Mouse (Mus musculus) c-Kit-positive CD71-positive TER-119-positive erythroid progenitor cells, embryonic 14.5 days (primary cell): ENCODE measurements around the gene Ciapin1.

Source experiments
- DNase-seq: peaks from one replicate; pipeline ENCODE4 v3.0.0-alpha.2; 2013; ENCODE audit warnings: low spot score

The Ciapin1 gene

DNA sequence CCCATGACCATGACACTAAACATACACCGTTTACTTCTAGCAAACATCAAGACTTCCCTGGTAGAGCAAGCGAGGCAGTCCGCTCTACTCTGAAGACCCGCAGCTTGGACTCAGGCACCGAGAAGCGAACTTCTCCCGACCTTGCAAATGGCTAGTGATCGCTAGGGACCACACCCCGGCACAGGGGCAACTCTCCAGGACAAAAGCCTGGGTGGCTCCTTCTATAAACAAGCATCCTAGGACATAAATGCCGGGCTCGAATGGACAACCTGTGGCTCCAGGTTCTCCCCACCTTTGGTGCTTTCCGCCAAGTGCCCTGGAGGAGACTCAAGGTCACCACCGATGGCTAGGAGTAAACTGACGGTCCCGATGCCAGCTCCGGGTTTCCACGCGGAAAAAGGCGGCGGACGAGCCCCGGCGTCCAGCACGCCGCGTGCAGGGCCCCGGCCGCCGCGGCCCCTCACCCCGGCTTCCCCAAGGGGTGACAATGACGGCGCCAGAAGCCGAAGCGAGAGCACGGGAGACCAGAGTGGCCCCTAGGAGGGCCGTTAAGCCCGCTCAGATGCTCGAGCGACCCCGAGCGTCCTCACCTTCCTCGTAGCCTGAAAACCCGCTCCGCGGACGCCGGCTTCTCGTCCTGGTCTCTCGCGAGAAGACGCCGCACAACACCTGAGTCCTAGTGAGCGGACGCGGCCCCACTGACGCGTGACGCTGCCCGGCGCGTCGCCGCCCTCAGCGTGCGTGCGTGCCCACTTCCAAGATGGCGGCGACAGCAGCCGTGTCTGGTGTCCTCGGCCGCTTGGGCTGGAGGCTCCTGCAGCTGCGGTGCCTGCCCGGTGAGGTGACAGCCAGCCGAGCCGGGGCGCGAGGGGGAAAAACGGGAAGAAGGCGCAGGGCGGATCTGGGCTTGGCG is at the start of gene Ciapin1, which contains the start of gene Coq9:
Gene Ciapin1 (minus strand): TSS at position 697 of the 913 bp plus-strand sequence.
Gene Coq9 (plus strand): TSS at position 660 of the 913 bp plus-strand sequence.
- peak; percentile 95 for DNase-seq

DNA sequence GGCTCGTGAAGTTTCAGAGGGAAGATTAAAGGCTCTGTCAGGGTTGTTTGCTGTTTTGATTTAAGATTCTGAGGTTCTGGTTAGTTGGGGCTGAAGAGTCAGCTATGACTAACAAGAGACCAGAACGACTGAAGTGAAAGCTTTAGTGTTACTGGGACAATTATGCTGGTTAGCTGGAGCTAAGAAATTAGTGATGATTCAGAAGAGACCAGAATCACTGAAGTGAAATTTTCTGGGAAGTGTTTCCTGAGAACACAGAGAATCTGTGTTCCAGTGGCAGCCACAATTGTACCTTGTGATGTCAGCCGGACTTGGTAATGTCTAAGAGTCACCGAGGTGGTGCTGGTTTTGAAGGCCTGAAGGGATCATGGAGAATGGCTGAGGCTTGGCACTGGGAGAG is 42.6 kb upstream of the Ciapin1 start:
- DNase-seq: no peak

DNA sequence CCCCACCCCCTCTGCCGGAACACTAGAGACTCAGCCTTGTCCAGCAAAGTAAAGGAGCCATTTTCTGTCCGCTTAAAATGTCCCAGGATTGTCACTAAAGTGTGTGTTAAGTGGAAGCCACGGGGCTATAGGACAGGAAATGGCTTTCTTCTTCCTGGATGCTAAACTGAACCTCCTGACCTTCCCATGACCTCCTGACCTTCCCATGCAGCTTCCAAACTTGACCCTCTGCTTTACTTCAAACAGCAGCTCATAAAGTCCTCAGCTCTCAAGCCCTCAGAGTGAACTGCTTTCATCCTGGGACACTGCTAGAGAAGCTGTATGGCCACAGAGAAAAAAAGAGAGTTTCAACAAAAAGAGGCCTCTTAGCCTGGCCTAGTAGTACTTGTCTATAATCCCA is 38.7 kb upstream of the Ciapin1 start:
- no peak for DNase-seq

- DNase-seq: peak; percentile 83
Observed at GRCm38 (mm10) chr8:94876197-94876730, 38.1 kb upstream of the Ciapin1 start, which contains the start of gene Dok4. Gene Dok4, minus strand, starts transcription at chr8:94876330.

GRCm38 (mm10) chr8:94875871-94876150 is 37.7 kb upstream of the Ciapin1 start:
- no peak for DNase-seq

- no peak for DNase-seq
Observed at GRCm38 (mm10) chr8:94875096-94875870, 37.1 kb upstream of the Ciapin1 start.

- peak; percentile 81 for DNase-seq
Observed at GRCm38 (mm10) chr8:94874358-94874757, 36.2 kb upstream of the Ciapin1 start.

- DNase-seq: no peak
Observed at GRCm38 (mm10) chr8:94872576-94872975, 34.4 kb upstream of the Ciapin1 start.

GRCm38 (mm10) chr8:94872156-94872555 is 34.0 kb upstream of the Ciapin1 start:
- DNase-seq: no peak

DNA sequence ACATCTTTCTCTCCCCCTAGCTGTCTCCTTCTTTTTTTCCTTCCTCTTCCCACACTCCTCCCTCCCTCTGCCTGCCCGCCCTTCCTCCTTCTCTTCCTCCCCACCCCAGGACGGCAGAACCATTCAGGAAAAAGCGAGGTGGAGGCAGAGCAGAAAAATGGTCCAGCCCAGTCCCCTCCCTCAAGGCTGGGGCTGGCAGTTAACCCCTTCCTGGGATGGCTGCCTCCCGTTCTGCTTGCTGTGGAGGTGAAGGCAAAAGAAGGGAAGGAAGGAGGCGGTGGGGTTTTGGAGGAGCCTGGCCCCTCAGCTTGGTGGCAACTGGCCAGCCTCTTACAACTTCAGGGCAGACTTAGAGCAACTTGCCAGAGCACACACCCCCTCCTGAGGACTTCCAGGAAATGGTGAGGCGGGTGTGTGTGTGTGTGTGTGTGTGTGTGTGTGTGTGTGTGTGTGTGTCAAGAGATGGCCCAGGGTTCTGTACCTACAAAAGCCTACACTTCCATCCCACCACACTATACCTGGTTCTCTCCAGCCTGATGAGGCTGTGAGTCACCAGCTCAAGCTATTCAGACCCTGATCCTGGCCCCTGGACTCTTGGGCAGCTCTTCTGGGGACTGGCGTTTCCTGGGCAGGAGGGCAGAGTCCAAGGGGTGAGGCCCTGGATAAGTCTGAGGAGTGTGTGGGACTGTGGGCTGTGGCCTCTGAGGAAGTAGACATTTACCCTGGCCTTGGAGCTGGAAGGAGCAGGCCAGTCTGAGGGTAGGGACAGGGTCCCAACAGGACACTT is 33.1 kb upstream of the Ciapin1 start:
- DNase-seq: no peak

DNA sequence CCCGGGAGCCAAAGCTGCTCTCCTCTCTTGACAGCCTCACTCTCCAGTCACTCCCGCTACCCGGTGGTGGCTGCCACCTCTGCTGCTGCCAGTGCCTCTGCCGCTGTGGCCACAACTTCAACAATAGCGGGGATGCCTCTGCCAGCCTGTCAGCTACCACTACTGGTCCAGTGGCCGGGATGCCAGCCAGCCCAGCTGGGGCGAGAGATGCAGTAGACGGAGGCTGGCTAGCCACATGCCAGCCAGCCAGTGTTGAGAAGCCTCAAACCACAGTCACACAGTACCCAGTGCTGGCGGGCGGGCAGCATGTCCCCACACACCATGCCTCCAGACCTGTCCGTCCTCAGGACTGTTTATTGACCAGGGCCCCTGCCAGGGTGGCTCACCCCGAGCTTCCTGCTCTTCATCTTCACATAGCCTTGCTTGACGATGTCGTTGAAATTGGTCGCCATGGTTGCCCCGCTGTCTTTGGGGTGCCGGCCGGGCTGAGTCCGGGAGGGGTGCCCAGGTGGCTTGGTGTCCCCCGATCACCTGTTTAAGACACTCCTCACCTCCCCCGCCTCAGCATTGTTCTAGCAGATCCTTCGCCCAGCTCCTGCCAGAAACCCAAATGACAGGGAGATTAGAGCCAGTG is 32.4 kb upstream of the Ciapin1 start:
- no peak for DNase-seq

GRCm38 (mm10) chr8:94870003-94870402 is 31.8 kb upstream of the Ciapin1 start:
- DNase-seq: no peak

DNA sequence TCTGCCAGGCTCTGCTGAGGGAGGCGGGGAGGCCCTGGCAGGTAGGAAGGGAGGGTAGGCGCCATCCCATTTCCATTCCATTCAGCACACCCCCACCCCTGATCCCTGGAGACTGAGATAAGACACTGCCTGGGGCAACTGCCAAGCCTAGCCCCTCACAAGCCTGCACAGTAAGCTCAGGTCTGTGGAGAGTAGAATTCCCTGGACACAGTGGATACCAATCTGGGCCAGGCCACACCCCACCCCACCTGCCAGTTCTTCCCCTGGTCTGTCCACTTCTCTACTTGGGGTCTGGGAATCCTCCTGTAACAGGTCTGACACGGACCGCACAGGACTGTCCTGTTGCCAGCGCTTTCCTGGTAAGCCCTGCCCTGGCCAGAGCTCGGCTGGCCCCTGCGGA is 31.0 kb upstream of the Ciapin1 start:
- DNase-seq: no peak

DNA sequence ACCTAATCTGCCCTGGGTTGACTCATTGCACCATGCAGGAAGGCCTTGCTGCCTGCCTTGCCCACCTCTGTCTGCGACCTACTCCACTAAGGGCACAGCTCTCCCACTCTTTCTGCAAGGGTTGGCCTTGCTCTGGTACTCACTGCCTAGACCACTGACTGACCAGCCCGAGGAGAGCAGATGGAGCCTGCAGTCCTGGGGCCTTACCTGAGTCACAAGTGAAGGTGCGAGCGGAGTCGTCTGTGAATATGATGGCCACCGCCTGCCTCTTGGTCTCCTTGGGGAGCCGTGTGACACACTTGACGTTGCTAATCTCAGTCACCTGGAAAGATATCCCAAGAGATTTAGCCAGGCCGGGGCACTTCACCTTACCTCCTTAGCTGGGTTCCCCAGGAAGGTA is 28.8 kb upstream of the Ciapin1 start:
- DNase-seq: no peak

DNA sequence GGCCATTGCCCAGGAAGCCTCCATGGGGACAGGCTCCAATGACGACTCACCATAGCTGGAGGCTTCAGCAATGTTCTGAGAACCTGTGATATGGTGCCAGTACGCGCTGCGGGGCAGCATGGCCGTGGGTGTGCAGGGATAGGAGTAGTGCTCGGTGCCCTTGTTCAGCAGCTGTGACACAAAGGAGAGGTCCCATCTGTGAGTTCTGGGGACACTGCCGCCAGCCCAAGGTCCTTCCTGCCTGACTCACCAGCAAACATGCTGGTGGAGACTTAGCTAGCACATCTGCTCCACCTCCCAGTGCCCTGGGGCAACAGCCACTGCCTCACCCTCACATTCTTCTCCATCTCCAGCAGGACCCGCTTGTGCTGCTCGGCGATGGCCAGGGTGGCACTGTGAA is 27.1 kb upstream of the Ciapin1 start:
- no peak for DNase-seq

GRCm38 (mm10) chr8:94863897-94864673 is 25.9 kb upstream of the Ciapin1 start:
- no peak for DNase-seq

DNA sequence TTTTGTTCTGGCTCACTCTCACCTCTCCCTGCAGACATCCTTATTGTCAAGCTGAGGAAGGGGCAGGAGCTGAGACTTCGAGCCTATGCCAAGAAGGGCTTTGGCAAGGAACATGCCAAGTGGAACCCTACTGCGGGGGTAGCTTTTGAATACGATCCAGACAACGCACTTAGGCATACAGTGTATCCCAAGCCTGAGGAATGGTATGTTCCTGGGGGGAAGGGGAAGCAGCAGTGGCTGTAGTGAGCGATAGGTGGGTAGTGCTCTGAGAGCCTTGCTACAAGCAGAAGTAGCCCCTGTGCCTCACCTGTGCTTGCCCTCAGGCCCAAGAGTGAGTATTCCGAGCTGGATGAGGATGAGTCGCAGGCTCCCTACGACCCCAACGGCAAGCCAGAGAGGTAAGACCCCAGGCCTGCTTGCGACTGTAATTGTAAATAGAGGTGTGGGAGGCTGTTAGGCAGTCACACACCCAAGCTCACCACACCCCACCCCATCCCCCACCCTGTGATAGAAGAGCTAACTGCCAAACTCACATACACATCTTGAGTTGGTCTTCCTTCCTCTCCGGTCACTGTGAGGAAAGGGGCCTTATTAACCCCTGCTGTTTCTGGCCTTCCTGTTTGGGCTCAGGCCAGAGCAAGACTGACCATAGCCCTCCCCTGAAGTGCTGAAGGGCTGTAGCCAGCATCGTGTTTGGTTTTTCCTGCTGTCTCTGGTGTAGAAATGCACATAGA is 24.5 kb upstream of the Ciapin1 start:
- DNase-seq: no peak

- DNase-seq: no peak
Observed at GRCm38 (mm10) chr8:94861352-94861910, 23.3 kb upstream of the Ciapin1 start.

DNA sequence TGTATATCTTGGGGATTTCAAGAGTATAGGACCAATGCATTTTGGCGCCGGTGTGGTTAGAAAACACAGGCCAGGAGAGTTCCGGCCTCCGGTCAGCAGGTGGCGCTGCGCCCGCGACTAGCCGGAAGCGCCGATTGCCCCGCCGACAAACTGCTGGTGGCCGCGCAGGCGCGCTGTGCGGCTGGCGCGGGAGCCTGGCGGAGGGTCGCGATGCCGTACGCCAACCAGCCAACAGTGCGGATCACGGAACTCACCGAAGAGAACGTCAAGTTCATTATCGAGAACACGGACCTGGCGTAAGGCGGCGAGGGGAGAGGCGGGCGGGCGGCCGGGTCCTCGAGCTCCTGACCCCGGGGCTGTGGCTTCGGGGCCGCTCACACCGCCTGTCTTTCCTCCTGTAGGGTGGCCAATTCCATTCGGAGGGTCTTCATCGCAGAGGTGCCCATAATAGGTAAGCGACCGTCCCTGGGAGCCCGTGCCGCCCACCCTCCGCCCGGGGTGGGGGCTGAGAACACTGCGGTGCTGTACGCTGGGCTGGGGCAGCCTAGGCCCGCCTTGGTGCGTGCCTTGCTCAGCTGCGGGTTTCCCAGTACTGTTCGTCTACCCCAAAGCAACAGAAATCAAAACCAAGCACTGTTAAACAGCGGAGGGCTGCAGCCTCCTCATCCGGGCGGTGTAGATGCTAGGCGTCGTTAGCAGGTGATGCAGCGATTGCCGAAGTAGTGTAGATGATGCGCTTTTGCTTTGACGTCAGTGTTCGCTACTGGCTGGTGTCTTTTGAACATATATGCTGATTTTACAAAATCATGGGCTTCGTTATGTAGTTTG is 19.4 kb upstream of the Ciapin1 start, which contains the start of gene Polr2c:
Gene Polr2c (plus strand): TSS at position 105 of the 828 bp plus-strand sequence.
- peak; percentile 84 for DNase-seq
